Mouse (Mus musculus) neural tube, embryonic 13.5 days (tissue): ENCODE data around the gene Efhc1. TPM values are rescaled to one million over a fixed set of nuclear protein-coding genes. Genes with fewer than 3 reads are reported as not detected.
A peak's percentile ranks its signal among the peaks of the same experiment; 100 is the strongest.
"Not testable (repeated sequence)": the region's sequence is repeated elsewhere in the genome, so short reads cannot be mapped to it uniquely, and the experiment has no call there.

Experiments used
- ATAC-seq: fragments of 200-750 bp; cut with Nextera tagmentation; 2 replicates; pipeline ENCODE4 v1.8.0; 2017; ENCODE audit warnings: low read depth, mild to moderate bottlenecking, moderate TSS enrichment, moderate library complexity
- H3K27ac ChIP-seq: fragments of 300-500 bp; sonication (generic); replicated peaks from 2 replicates; pipeline ENCODE4 v1.5.1; 2015; ENCODE audit warnings: moderate library complexity, mild to moderate bottlenecking, inconsistent platforms
- H3K27me3 ChIP-seq: fragments of 300-500 bp; sonication (generic); 2 replicates; pipeline ENCODE4 v1.6.1; 2015; ENCODE audit warnings: mild to moderate bottlenecking, inconsistent platforms
- H3K36me3 ChIP-seq: fragments of 300-500 bp; sonication (generic); 2 replicates; pipeline ENCODE4 v1.6.1; 2015; ENCODE audit warnings: mild to moderate bottlenecking, inconsistent platforms
- H3K4me1 ChIP-seq: fragments of 300-500 bp; sonication (generic); replicated peaks from 2 replicates; pipeline ENCODE4 v1.6.1; 2015; ENCODE audit warnings: inconsistent platforms
- H3K4me2 ChIP-seq: fragments of 300-500 bp; sonication (generic); 2 replicates; pipeline ENCODE4 v1.6.1; 2015; ENCODE audit warnings: inconsistent platforms, mild to moderate bottlenecking, moderate library complexity
- H3K4me3 ChIP-seq: fragments of 300-500 bp; sonication (generic); 2 replicates; pipeline ENCODE4 v1.5.1; 2015; ENCODE audit warnings: mild to moderate bottlenecking, inconsistent platforms
- H3K9ac ChIP-seq: fragments of 300-500 bp; sonication (generic); 2 replicates; pipeline ENCODE4 v1.6.1; 2015; ENCODE audit warnings: moderate library complexity, mild to moderate bottlenecking, inconsistent platforms
- H3K9me3 ChIP-seq: fragments of 300-500 bp; sonication (generic); 2 replicates; pipeline ENCODE4 v1.6.1; 2016; ENCODE audit warnings: inconsistent platforms
- WGBS: fragments of 180-500 bp; shearing (Covaris S2); methylation state at CpG from one replicate; pipeline ENCODE4 v1.1.7; 2015; 5-methylcytosine and 5-hydroxymethylcytosine counted together
- polyA plus RNA-seq: library from polyadenylated mRNA; unstranded; fragments of >200 nt; fragmentation: Nextera tagmentation; extraction: Ambion mirVana; gene quantifications from 2 replicates; pipeline ENCODE4 v1.2.1, GENCODE M21; 2015

The Efhc1 gene
- polyA plus RNA-seq, 1 experiment from 2014 or later: 2.0 TPM

DNA sequence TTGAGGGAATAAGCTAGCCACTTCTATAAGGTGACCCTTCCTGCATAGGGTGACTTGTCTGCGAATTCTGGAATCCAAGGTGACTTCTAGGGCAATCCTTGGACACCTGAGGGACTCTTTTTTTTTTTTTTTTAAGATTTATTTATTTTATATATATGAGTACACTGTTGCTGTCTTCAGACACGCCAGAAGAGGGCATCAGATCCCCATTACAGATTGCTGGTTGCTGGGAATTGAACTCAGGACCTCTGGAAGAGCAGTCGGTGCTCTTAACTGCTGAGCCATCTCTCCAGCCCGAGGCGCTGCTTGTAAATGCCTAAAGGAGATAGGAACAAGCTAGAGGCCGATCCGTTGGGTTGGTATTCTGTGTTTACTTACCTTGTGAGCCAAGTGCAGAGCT lies 26.1 kb upstream of the Efhc1 start:
- H3K36me3 ChIP-seq, ATAC-seq, H3K27ac ChIP-seq, H3K4me1 ChIP-seq, H3K4me3 ChIP-seq, H3K9me3 ChIP-seq, H3K27me3 ChIP-seq, H3K4me2 ChIP-seq, H3K9ac ChIP-seq: not testable (repeated sequence)
- WGBS: 83% methylated on average over 7 of the region's 7 CpGs

DNA sequence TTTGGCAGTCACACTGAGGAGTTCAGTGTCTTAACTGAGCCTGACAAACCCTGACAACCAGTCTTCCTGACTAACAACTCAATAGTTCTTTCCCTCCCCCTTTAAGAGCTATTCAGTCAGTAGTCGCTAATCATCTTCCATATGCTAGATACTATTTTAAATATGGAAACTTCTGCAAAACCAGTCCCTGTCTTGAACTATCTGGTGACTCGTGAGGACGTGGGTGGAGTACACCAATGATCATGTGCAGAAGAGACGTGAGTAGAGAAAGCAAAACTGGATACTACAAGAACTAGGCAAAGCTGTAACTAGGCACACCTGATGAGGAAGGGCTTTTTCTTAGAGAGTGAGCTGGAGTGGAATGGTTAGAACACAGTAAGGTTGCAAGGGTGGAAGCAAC lies 25.5 kb upstream of the Efhc1 start:
- H3K36me3 ChIP-seq: no peaks in the 10 kb centered on the region
- no peak for ATAC-seq
- 95% methylated on average over 4 of the region's 4 CpGs for WGBS
- H3K4me3 ChIP-seq: no peak overlapping the region
- no peaks in the 10 kb centered on the region for H3K9me3 ChIP-seq
- peaks cover 8% of the 10 kb centered on the region for H3K4me1 ChIP-seq
- no peak overlapping the region for H3K27ac ChIP-seq
- no peak overlapping the region for H3K4me2 ChIP-seq
- no peaks in the 10 kb centered on the region for H3K27me3 ChIP-seq
- H3K9ac ChIP-seq: no peak overlapping the region

DNA sequence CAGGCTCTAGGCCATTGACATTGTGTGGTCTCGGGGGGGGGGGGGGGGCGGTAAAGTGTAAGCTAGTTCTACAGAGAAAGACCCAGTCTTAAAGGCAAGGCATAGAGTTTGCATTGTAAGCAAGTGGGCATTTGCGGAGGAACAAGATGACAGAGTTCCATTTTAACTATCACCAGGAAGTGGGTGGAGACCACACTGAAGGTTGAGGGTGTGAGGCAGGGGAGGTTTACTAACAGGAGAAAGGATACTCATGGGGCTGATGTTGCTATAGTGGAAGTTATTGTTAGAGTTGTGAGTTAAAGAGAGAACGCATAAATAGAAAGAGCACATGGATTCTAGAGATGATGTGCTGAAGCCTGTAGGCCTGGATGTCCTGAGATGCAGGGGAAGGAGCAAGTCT lies 25.1 kb upstream of the Efhc1 start:
- WGBS: 93% methylated on average over 4 of the region's 4 CpGs
- Histone ChIP-seq H3K4me3 (no peak overlapping the region), H3K4me1 (peaks cover 8% of the 10 kb centered on the region), H3K27ac (no peak overlapping the region), H3K27me3 (no peaks in the 10 kb centered on the region), H3K9ac (no peak overlapping the region), H3K9me3 (no peaks in the 10 kb centered on the region), H3K4me2 (no peak overlapping the region), H3K36me3 (no peaks in the 10 kb centered on the region)
- ATAC-seq: no peak

DNA sequence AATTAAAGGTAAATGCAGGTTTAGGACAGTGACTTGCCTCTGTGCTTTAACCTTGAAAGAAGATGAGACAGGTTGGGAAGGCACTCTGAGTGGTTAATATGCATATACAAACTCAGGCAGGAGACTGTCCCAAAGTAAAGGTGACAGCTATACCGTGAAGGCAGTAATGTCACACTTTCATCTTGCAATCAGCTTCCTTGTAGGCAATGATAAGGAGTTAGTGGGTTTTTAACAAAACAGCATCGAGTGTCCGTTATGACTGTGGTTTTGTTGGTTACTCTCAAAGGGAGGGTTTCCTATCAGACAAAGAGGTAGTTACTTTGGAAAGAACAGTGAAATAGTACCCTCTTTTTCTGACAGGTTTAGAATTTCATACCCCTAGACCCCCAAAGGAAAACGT lies 22.9 kb upstream of the Efhc1 start:
- no peak overlapping the region for H3K9ac ChIP-seq
- WGBS: 46% methylated on average over 4 of the region's 4 CpGs
- H3K36me3 ChIP-seq: no peaks in the 10 kb centered on the region
- no peaks in the 10 kb centered on the region for H3K9me3 ChIP-seq
- no peaks in the 10 kb centered on the region; the same call in 1 of the 2 replicates for H3K4me1 ChIP-seq
- no peak overlapping the region for H3K4me2 ChIP-seq
- H3K27me3 ChIP-seq: no peaks in the 10 kb centered on the region
- H3K4me3 ChIP-seq: no peak overlapping the region
- ATAC-seq: no peak
- no peak overlapping the region for H3K27ac ChIP-seq

DNA sequence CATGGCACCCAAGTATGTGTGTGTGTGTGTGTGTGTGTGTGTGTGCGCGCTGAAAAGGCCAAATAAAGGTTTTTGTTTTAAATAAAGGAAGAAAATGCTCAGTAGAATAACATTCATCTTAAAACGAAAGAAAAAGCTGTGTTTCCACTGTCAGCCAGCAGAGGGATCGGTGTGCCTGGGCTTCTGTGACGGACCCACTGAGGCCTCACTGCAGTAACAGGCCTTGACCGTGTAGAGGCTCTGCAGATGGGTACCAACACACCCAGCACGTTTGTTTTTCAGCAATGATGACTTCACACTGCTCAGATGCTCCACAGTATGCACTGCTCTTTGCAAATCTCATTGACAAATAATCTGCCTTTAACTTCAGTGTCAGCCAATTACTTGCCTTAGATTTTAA lies 18.0 kb upstream of the Efhc1 start:
- H3K36me3 ChIP-seq: peaks cover 23% of the 10 kb centered on the region
- H3K27ac ChIP-seq: no peak overlapping the region
- H3K4me2 ChIP-seq: no peak overlapping the region
- ATAC-seq: peak; percentile 85
- H3K9me3 ChIP-seq: no peaks in the 10 kb centered on the region
- no peak overlapping the region for H3K9ac ChIP-seq
- no peaks in the 10 kb centered on the region for H3K27me3 ChIP-seq
- H3K4me1 ChIP-seq: no peaks in the 10 kb centered on the region
- H3K4me3 ChIP-seq: no peak overlapping the region
- 20% methylated on average over 7 of the region's 7 CpGs for WGBS

DNA sequence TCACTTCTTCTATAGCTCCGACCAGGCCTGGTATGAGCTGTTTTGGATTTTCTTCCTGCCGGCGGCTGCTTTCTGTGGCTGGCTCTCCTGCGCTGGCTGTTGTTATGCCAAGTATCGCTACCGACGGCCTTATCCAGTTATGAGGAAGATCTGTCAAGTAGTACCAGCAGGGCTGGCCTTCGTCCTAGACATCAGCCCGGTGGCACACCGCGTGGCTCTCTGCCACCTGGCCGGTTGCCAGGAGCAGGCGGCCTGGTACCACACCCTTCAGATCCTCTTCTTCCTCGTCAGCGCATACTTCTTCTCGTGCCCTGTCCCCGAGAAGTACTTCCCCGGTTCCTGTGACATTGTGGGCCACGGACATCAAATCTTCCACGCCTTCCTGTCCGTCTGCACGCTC lies 16.3 kb upstream of the Efhc1 start:
- H3K27ac ChIP-seq: no peak overlapping the region
- 83% methylated on average over 22 of the region's 22 CpGs for WGBS
- no peak overlapping the region for H3K4me3 ChIP-seq
- H3K4me1 ChIP-seq: no peaks in the 10 kb centered on the region
- H3K9me3 ChIP-seq: no peaks in the 10 kb centered on the region
- peaks cover 23% of the 10 kb centered on the region for H3K36me3 ChIP-seq
- H3K27me3 ChIP-seq: no peaks in the 10 kb centered on the region
- no peak overlapping the region for H3K4me2 ChIP-seq
- ATAC-seq: no peak
- H3K9ac ChIP-seq: no peak overlapping the region

DNA sequence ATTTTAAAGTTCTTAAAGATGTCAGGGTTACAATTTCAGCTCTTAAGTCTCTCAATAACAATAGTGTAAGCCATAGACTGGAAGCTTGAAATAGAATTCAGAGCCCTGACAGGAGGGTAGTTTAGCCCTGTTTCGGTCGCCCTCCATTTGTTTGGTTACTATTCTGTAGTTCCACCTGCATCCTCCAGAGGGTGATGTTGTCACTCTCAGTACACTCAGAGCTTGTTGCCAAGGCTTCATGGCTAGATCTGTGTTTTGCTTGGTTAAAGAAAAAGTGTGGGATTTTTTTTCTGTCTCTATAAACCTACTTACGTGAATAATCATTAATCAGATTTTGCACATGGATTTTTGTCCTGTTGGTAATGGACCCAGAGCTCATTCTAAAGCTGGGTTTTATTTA lies 12.4 kb upstream of the Efhc1 start:
- H3K4me1 ChIP-seq: no peaks in the 10 kb centered on the region
- H3K27me3 ChIP-seq: no peaks in the 10 kb centered on the region
- no peak overlapping the region for H3K4me2 ChIP-seq
- H3K9me3 ChIP-seq: no peaks in the 10 kb centered on the region
- WGBS: 29% methylated on average over 3 of the region's 3 CpGs
- no peak overlapping the region for H3K9ac ChIP-seq
- H3K27ac ChIP-seq: no peak overlapping the region
- H3K36me3 ChIP-seq: peaks cover 23% of the 10 kb centered on the region
- ATAC-seq: peak; percentile 76; the same call in 1 of the 2 replicates
- no peak overlapping the region for H3K4me3 ChIP-seq

DNA sequence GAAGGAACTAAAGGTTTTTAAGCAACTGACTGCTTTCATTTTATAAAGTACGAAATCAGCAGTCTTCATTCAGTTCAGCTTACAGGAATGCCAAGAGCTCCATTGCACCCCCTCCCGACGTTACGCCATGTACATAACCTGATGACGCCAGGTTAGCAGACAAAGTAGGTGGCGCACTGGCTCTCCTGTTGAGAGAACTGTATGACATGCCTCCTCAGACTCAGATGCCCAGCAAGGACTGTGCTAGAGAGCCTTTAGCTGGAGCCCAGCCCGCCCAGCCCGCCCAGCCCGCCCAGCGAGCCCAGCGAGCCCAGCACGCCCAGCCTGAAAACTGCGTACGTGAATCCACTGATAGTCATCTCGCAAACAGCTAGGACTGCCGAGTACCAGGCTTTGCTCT lies 11.3 kb upstream of the Efhc1 start:
- Histone ChIP-seq H3K27ac (no peak overlapping the region), H3K36me3 (peaks cover 13% of the 10 kb centered on the region), H3K4me1 (no peaks in the 10 kb centered on the region), H3K4me2 (no peak overlapping the region), H3K9me3 (no peaks in the 10 kb centered on the region), H3K4me3 (no peak overlapping the region), H3K9ac (no peak overlapping the region), H3K27me3 (no peaks in the 10 kb centered on the region)
- WGBS: 75% methylated on average over 16 of the region's 16 CpGs
- no peak; the same call in 1 of the 2 replicates for ATAC-seq

DNA sequence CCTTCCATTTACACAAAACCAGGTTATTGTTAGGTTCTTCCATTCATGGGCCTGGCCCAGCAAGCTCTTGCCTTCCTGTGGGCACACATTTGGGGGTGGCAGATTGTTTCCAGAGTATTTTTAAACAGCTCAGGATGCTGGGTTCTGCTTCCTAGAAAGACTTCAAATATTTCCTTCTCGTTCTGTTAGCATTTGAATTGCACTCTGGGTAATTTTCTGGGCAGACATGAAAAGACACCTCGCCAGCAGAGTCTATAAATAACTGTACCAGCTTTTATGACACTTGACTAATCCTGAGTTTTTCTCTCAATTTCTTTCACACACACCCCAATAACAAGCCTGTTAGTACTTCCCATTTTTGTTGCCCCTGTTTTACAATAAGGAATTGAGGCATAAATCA lies 10.1 kb upstream of the Efhc1 start:
- no peaks in the 10 kb centered on the region for H3K27me3 ChIP-seq
- no peak overlapping the region for H3K9ac ChIP-seq
- no peaks in the 10 kb centered on the region for H3K4me1 ChIP-seq
- 0 out of 2 replicates have a peak, but pooled peaks cover 2% of the 10 kb centered on the region for H3K36me3 ChIP-seq
- WGBS: 54% methylated on average over 2 of the region's 2 CpGs
- no peak for ATAC-seq
- no peak overlapping the region for H3K4me3 ChIP-seq
- H3K4me2 ChIP-seq: no peak overlapping the region
- H3K9me3 ChIP-seq: no peaks in the 10 kb centered on the region
- no peak overlapping the region for H3K27ac ChIP-seq

DNA sequence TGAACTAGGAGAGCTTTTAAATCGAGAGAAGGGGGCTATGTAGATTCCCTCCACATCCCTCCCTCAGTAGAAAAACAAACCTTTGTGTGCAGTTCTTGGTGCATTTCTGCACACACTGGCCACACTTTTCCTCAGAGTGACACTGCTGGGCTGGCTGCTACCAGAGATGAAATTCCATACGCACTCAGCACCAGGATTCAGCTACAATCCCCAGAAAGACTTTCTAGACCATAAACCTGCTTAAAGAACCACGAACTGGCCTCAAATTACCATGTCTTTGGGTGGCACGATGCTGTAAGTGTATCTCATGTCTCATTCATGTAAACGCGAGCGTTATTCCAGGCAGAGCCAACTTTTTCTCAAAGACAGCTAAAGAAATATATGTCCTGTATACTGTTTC lies 9.6 kb upstream of the Efhc1 start:
- no peaks in the 10 kb centered on the region for H3K9me3 ChIP-seq
- H3K27me3 ChIP-seq: no peaks in the 10 kb centered on the region
- H3K4me1 ChIP-seq: no peaks in the 10 kb centered on the region
- no peak for ATAC-seq
- H3K36me3 ChIP-seq: no peaks in the 10 kb centered on the region
- H3K27ac ChIP-seq: no peak overlapping the region
- 81% methylated on average over 7 of the region's 7 CpGs for WGBS
- no peak overlapping the region for H3K4me2 ChIP-seq
- H3K9ac ChIP-seq: no peak overlapping the region
- no peak overlapping the region for H3K4me3 ChIP-seq

DNA sequence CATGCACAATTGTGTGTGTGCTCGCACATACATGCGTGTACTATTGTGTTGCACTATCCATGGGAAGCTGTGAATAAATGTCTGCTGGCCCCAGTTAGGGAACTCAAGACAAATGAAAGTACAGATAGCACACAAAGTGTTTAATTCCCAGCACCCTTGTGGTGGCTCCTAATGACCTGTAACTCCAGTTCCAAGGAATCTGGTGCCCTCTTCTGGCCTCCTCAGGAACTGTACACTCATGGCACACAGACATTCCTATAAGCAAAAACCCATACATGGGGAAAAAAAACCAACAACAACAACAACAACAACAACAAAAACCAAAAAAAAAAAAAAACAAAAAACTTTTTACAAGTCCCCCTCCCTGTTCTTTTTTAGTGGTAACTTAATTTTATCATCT lies 8.4 kb upstream of the Efhc1 start:
- Histone ChIP-seq H3K4me2 (no peak overlapping the region), H3K36me3 (no peaks in the 10 kb centered on the region), H3K4me1 (no peaks in the 10 kb centered on the region), H3K4me3 (no peak overlapping the region), H3K27ac (no peak overlapping the region), H3K9ac (no peak overlapping the region), H3K9me3 (no peaks in the 10 kb centered on the region), H3K27me3 (no peaks in the 10 kb centered on the region)
- 94% methylated on average over 2 of the region's 2 CpGs for WGBS
- ATAC-seq: no peak

DNA sequence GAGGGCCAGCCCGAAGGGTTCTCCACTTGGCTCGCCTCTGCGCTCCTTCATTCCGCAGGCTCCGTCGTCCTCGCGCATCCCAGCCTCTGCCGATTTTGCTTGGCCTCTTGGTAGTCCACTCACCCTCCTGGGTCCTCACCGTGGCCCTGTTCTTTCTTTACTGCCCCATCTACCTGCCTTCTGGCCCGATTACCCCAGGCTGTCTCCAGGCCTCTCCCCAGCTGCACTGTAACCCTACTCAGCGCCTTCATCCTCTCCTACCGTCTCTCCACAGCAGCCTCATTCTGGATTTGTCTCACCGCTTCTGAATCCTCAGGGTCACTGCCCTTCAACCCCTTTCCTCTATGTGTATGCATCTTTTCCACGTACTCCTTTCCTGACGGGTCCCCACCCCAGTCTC lies 373 bp downstream of the Efhc1 start:
- Histone ChIP-seq H3K27ac (peak overlapping the region; percentile 88), H3K9me3 (no peaks in the 10 kb centered on the region), H3K9ac (peak overlapping the region; percentile 77), H3K27me3 (no peaks in the 10 kb centered on the region), H3K4me3 (peak overlapping the region; percentile 52), H3K4me2 (peak overlapping the region; percentile 60), H3K4me1 (peaks cover 12% of the 10 kb centered on the region), H3K36me3 (no peaks in the 10 kb centered on the region)
- WGBS: 2% methylated on average over 16 of the region's 16 CpGs
- ATAC-seq: peak; percentile 84

DNA sequence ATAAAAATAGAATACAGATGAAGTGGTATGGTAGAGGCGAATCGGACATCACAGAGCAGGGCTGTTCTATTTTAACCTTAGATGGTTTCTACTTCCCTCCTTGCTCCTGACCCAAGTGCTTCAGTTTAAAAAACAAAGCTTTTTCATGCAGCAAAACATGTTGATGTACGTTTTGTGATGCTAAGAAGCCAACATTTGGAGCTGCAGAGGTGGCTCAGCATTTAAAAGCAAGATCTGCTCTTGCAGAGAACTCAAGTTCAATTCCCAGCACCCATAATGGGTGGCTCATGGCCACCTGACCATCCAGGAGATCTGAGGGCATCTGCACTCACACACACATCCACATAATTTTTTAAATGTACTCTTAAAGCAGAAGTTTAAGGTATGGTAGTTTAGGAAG lies 3.5 kb downstream of the Efhc1 start:
- H3K9me3 ChIP-seq: no peaks in the 10 kb centered on the region
- no peaks in the 10 kb centered on the region for H3K36me3 ChIP-seq
- H3K27ac ChIP-seq: no peak overlapping the region
- H3K4me2 ChIP-seq: no peak overlapping the region
- H3K27me3 ChIP-seq: no peaks in the 10 kb centered on the region
- H3K9ac ChIP-seq: no peak overlapping the region
- ATAC-seq: no peak
- H3K4me1 ChIP-seq: peaks cover 12% of the 10 kb centered on the region
- WGBS: 82% methylated on average over 3 of the region's 3 CpGs
- no peak overlapping the region for H3K4me3 ChIP-seq
